Mouse (Mus musculus) gastrocnemius, postnatal 10 days (tissue): ENCODE results near the gene Nucks1. TPM values are rescaled to one million over a fixed set of nuclear protein-coding genes. Genes with fewer than 3 reads are reported as not detected.
A peak's percentile ranks its signal among the peaks of the same experiment; 100 is the strongest.

ENCODE experiments used
- DNase-seq: peaks from one replicate; pipeline ENCODE4 v3.0.0; 2021; ENCODE audit warnings: mixed read lengths
- total RNA-seq, 2 experiments: library from RNA; stranded (reverse); gene quantifications; 2 replicates each; pipeline ENCODE4 v1.2.3; 2021

Gene Nucks1
- total RNA-seq, 2 experiments from 2014 or later: 102 to 105 TPM

- no peak for DNase-seq
These were observed 8.7 kb downstream of the Nucks1 start for GRCm38 (mm10) chr1:131919052-131919451.

- DNase-seq: no peak
These were observed 11.8 kb downstream of the Nucks1 start for GRCm38 (mm10) chr1:131922100-131922499.

- DNase-seq: no peak
These were observed 23.1 kb downstream of the Nucks1 start for GRCm38 (mm10) chr1:131933471-131933870.

GRCm38 (mm10) chr1:131937659-131938305 is 27.4 kb downstream of the Nucks1 start:
- DNase-seq: peak; percentile 59

GRCm38 (mm10) chr1:131938811-131939210 is 28.5 kb downstream of the Nucks1 start:
- DNase-seq: peak; percentile 20

GRCm38 (mm10) chr1:131940711-131941244 is 30.4 kb downstream of the Nucks1 start:
- DNase-seq: no peak

- no peak for DNase-seq
These were observed 31.2 kb downstream of the Nucks1 start for GRCm38 (mm10) chr1:131941501-131941900.

- DNase-seq: no peak
These were observed 32.6 kb downstream of the Nucks1 start for GRCm38 (mm10) chr1:131942621-131943590.

- no peak for DNase-seq
These were observed 35.5 kb downstream of the Nucks1 start for GRCm38 (mm10) chr1:131945674-131946440.

- DNase-seq: no peak
These were observed 36.3 kb downstream of the Nucks1 start for GRCm38 (mm10) chr1:131946462-131947215.

- no peak for DNase-seq
These were observed 37.7 kb downstream of the Nucks1 start for GRCm38 (mm10) chr1:131947997-131948525.

- no peak for DNase-seq
These were observed 44.0 kb downstream of the Nucks1 start for GRCm38 (mm10) chr1:131954242-131954865.

GRCm38 (mm10) chr1:131955131-131955757 is 44.9 kb downstream of the Nucks1 start:
- no peak for DNase-seq

GRCm38 (mm10) chr1:131957416-131957815 is 47.1 kb downstream of the Nucks1 start:
- no peak for DNase-seq

GRCm38 (mm10) chr1:131961004-131961403 is 50.7 kb downstream of the Nucks1 start:
- DNase-seq: no peak

GRCm38 (mm10) chr1:131962606-131963084 is 52.3 kb downstream of the Nucks1 start, which contains the start of gene Slc45a3:
Gene Slc45a3 (plus strand): TSS chr1:131962967.
- peak; percentile 37 for DNase-seq

GRCm38 (mm10) chr1:131963085-131963951 is 53.0 kb downstream of the Nucks1 start:
- DNase-seq: peak; percentile 29

GRCm38 (mm10) chr1:131964100-131964499 is 53.8 kb downstream of the Nucks1 start:
- DNase-seq: no peak

GRCm38 (mm10) chr1:131964580-131964979 is 54.2 kb downstream of the Nucks1 start:
- DNase-seq: no peak
